Mouse (Mus musculus): ENCODE results near the gene Gnb1.

Gnb1 gene

DNA sequence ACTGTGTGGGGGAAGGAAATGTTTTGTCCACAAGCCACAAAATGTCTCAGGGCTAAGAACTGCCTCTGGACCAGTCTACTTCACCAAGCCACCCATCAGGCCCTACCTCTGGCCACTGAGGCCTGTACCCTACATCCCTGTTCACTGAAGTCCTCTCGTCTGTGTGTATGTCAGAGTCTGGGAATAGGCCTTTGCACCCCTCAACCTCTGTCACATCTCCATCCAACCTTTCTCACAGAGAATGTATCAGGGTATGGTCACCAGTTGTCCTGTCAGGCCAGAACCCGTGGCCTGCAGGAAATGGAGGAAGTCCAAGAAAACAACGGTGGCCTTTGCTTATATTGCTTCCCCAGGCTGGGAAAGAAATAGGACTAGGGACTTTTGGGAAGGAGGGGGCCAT is 5.6 kb upstream of the Gnb1 start:
- no peak for DNase-seq (ENCODE audit: low spot score)

DNA sequence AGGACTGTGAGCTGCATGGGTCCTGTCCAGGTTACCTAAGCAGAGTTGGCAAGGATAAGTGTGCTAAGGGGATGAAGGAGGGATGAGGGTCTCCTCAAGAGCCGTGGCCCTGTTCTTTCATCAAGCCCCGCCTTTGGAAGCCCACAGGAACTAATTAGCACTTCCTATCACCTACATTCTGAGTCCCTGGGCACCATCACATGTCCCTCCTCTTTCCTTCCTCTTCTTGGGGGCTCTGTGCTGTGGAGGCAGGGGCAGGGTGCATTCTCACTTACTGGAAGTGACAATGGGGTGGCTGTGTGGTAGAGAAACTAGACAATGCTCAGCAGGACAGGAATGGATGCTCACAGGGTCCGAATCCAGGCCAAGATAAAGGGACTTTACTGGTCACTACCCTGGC is 3.4 kb upstream of the Gnb1 start:
- no peak for DNase-seq (ENCODE audit: low spot score)

DNA sequence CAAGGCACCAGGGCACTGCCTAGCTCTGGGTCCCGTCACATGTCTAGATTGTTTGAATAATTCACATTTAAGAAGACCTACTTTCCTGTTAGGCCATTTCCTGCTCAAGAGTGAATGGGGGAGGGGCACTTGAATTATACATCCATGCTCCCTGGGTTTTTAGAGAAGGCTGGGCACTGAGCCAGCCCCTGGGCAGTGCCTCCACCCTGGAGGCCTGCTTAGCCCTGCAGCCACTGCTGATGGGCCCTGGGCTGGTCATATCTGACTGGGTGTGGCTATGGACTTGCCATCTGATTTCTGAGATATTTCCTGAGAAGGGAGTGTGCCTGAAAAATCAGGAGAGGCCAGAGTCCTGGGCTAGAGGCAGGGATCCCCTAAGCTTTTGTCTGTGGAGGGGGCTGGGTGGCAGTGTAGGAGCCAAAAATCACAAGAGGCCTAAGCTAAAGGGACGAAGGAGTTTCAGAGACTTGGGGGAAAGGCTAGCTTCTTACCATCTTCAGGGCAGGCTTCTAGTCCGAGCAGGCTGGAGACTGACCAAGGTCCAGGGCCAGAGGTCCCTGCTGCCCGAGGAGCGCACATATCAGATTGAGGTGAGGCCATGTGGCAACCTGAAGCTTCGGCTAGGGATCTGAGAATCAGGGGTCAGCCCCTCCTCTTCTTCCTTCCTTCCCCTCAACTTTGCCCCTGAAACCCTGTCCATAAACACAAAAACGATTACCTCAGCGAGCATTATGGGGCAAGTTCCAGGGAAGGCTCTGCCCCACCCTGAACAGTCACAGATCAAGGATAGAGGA is 2.7 kb upstream of the Gnb1 start:
- DNase-seq (ENCODE audit: low spot score), result no peak

DNA sequence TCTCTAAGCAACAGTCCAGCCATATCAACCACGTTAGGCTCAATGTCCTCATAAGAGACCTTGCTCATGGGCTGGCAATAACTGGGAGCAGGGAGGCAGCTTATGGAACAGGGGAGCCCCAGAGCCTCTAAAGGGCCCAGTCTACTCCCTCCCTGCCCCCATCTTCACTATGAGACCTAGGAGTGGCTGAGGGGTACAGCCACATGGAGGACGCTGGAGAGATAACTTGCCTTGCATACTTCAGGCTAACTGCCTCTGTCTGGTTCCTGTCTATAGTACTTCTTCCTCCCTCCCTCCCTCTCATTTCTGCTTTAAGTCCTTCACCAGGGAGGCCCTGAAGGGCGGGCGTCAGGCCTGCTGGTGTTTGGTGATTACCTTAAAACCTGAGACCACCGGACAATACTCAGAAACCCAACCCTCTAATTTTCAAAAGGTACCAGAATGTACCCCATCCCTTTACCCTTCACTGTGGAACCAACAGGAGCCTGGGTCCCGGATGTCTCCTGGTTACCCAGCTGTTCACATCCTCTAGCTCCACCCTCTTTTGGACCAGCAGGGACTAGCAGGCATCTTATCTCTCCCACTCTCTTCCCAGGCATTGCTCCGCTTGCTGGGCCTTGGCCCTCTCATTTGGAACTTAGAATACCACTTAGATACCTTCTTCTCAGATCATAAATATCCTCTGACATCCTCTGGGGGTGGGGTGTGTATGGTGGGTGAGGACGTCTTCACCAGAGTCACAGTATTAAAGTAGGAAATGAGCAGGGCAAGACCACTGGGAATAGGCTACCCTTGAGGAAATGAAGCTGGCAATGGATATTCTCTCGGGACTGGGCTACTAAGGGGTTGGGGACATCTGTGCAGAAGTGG is 1.8 kb upstream of the Gnb1 start:
- no peak for DNase-seq (ENCODE audit: low spot score)

DNA sequence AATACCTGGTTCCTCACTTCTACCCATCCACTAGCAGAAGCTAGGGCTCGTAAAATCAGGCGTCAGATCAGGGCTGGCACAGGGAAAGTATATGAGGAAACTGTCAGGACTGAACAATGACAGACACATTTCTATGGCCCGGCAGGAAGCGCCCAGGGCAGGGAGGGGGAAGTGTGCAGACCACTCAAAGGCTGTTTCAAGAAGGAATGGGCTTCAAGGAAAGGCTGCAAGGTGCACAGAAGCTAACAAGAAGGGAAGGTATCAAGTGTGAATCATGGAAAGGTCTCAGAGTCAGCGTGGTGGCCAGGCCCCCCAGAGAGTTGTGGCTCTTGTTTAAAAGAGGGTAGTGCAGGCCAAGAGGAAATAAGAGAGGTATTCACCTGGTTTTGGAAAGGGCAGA is 705 bp upstream of the Gnb1 start:
- DNase-seq (ENCODE audit: low spot score), result no peak

DNA sequence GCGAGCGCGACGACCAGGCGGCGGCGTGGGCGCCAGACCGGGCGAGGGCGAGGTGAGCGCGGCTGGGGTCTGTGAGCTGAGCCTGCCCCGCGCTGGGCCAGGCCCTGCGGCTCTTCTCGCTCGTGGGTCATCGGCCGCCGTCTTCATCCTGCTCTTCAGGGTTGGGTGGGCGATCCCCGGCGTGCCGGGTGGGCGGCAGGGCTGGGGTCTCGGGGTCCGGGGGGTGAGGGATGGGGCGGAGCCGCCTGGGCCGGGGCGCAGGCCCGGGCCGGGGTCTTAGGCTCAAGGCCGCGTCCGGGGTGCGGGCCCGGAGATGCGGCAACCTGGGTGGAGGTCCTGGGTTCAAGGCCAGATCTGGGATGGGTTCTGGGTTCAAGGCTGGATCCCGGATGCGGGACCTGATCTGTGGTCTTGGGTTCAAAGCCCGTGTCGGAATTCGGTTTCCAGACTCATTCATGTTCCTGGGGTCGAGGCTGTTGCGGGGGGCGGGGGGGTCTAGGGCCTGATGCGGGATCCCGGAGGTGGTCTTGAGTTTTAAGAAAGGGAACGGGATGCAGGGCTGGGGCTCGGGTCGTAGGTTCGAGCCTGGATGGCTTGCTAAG is 469 bp downstream of the Gnb1 start:
- no peak for DNase-seq (ENCODE audit: low spot score)

DNA sequence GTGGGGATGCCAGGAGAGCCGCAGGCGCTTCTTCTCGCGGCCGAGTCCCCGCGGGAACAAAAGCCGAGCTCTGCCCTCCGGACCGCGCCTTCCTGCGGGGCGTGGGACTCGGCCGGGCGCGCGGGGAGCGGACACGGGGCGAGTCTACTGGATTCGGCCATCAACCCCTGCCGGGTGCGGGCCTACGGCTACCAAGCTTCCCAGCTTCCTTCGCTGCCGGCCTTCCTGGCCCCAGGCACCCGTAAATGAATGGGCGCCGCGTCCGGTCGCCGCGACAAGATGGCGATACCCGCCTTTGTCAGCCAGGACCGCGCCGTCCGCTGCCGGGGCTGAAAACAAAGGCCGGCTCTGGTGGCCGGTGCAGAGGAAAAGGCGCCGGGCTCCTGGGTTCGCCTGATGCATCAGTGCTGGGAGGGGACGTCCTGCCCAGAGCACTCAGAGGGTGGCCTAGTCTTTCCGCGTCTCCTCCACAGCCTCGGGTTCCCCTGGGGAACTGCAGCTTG is 1.0 kb downstream of the Gnb1 start:
- no peak for DNase-seq (ENCODE audit: low spot score)

DNA sequence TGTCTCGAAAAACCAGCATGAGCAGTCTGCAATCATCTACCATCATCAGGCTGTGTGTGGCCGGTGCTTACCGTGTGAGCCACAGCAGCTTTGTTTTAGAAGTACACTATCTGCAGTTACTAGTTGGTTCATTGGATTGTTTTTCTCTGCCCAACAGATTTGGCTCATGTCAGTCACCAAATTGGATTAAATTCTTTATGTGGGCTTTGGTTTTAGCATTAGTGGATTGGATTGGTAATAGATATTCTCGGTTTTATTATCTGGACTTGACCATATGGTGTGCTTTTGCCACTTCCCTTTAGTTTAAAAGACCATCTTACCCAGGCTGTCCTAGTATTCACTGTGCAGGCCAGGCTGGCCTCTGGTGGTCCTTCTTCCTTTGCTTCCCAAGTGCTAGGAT is 3.7 kb downstream of the Gnb1 start:
- no peak for DNase-seq (ENCODE audit: low spot score)

DNA sequence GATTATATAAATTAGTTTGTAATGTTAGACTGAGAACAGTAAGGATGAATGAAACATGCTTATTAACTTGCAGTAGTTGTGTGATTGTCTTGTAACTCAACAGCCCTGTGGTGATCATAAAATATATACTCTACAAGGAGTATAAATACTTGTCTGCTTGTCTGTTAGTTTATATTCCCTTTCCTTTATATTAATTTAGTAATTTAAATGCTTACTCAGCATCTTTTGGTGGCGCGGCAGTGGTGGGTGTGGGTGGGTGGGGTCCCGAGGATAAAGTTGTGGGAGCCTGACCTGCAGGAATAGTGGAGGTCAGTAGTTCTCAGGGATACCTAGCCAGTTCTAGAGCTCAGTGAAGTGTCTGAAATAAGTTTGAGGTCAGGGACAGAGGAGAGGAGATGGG is 6.8 kb downstream of the Gnb1 start:
- DNase-seq (ENCODE audit: low spot score), result no peak

DNA sequence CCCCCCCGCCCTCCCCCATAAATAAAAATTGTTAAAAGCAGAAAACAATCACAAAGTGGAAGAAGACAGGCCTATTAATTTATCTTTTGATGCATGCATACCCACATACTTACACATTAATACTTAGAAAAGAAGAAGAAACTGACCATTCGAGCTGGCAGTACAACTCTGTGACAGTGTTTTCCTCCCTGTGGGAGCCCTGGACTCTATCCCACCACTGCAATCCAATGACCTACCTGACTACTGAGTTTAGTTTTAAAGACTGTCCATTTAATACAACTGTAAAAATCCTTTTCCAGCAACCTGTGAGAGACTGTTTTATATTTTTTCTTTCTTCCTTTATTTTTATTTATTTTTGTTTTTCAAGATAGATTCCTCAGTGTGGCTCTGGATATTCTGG is 10.0 kb downstream of the Gnb1 start:
- DNase-seq (ENCODE audit: low spot score), result no peak

DNA sequence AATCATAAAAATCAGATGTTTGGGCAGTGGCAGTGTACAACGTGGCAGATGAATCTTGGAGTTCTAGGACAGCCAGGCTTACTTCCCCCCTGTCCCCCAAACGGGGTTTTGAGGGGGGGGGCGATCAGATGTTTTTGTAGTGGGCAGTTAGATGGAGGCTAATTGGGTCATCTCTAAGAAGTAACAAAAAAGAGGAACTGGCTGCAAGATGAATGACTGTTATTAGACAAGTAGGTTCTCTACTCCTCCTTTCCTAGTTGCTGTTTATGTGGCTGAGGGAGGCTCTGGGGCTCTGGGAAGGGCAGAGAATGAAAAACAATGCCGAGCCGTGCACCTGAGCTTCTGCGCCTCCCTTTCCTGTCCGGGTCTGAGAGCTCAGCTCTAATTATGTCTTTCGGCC is 13.9 kb downstream of the Gnb1 start:
- DNase-seq (ENCODE audit: low spot score), result no peak

DNA sequence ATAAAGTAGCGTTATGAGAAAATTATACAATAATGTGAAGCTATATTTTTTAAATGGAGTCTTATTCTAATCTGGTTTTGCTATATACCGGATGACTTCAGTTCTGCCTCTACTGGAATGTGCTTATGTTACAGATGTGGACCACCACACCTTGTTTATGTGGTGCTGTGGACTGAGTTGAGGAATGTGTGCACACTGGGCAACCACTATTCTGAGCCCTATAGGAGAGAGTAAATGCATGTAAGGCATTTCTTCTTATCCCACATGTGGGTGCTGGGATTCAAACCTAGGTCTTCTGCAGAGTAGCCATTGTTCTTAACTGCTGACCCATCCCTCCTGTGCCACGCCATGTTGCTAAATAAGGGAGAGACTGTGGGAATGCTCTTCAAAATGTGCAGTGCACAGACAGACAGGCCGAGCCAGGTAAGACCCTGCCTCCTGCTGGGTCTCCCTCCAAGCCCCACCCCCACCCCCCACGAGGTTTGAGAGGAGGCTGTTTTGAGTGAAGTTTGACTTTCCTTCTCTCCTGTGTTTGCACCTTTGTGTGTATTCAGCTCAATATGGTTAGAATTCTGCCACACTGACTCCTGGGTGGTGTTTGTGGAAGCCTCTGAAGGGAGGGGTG is 14.6 kb downstream of the Gnb1 start:
- DNase-seq (ENCODE audit: low spot score), result no peak

DNA sequence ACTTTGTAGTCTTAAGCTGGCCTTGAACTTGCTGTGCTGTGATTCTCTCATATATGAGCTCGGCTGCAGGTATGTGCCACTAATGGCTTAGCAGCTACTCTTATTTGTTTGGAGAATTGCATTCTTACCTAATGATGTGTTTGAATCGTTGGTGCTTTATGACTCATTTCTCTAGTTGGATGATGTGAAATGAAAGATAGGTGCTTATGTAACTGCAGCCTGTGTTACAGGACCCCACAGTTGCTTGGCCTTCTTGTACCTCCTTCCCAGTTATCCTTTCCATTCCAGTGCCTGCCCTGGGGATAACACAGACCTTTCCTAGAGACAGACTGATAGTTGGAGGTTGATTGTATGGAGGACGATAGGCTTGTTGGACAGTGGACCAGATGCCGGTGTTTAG is 17.5 kb downstream of the Gnb1 start:
- DNase-seq (ENCODE audit: low spot score), result no peak

DNA sequence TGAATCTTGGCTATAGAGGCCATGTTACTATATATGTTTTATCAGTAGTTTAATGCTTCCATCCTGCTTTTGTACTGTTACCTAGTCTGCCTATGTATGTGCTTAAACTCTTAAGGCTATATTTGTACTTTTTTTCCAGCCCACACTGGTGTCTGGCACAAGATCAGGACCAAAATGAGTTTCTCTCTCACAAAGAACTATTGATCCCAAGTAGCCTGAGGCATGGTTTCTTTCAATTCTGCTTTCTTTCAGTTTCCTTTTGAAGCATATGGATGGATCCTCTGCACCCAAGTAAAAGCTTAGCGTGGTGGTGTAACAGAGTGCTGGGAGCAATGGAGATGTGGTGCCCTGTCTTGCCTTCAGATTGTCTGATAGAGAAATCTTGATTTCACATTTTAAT is 19.8 kb downstream of the Gnb1 start:
- DNase-seq (ENCODE audit: low spot score), result no peak

DNA sequence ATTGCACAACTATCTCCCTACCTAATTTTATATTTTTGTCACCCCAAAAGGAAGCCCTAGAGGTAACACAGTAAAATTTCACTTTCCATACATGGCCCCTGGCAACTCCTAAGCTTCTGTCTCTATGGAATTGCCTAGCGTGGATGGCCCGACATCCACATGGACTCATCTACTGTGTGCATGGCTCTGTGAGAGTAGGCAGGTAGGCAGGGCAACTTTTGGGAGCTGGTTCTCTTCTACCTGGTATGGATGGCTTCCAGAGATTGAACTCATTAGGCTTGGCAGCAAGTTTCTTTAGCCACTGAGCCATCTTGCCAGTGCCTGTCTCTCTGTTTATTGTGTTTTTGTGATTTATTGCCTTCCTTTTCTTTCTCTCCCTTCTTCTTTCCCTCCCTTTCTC is 23.6 kb downstream of the Gnb1 start:
- DNase-seq (ENCODE audit: low spot score), result no peak

DNA sequence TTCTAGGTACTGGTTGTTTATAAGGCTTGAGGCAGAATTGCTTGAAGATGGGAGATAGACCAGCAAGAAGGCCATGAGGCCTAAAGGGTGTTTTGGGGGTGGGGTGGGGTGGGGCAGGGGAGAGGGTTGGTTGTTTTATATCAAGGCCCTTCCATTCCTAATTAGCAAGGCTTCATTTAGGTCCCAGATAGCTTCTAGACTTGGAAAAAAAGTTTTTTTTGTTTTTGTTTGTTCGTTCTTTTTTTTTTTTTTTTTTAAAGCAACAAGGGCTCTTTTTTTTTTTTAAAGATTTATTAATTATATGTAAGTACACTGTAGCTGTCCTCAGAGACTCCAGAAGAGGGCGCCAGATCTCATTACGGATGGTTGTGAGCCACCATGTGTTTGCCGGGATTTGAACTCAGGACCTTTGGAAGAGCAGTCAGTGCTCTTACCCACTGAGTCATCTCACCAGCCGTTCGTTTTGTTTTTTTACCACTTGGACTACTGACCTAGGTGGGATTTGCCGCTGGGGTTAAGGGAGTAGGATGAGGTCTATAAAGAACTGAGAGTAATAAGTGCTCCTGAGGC is 26.9 kb downstream of the Gnb1 start:
- DNase-seq (ENCODE audit: low spot score), result no peak

DNA sequence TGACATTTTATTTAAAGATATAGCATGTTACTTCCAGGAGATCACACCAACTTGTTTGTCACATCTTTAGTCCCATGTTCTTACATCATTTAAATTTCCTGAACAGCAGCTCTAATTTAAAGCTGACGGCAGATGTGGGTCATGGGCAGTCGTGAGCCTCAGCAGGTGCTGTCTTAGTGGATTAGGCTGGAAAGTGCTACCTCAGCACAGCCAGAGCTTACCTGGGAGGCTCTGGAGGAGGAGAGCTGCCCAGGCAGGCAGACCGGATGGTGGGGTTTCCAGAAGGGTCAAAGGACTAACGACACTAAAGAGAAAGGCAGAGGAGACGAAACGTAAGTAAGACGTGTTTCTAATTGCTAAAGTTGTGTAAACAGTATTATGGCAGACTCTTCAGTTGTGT is 31.2 kb downstream of the Gnb1 start:
- DNase-seq (ENCODE audit: low spot score), result no peak

DNA sequence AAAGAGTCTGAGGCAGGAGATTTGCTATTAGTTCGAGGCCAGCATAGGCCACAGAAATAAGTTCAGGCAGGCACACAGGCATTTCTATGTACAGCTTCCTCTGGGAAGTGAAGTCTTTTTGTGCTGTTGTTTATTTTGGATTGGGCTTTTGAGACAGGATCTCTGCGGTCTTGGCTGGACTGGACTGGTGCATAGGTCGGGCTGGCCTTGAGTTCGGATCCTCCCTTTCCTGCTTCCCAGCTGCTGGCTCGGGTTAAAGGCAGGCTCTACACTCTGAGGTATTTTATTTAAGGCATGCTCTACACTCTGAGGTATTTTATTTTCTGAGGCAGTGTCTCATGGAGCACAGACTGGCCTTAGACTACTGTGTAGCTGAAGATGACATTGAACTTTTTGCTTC is 34.6 kb downstream of the Gnb1 start:
- no peak for DNase-seq (ENCODE audit: low spot score)

DNA sequence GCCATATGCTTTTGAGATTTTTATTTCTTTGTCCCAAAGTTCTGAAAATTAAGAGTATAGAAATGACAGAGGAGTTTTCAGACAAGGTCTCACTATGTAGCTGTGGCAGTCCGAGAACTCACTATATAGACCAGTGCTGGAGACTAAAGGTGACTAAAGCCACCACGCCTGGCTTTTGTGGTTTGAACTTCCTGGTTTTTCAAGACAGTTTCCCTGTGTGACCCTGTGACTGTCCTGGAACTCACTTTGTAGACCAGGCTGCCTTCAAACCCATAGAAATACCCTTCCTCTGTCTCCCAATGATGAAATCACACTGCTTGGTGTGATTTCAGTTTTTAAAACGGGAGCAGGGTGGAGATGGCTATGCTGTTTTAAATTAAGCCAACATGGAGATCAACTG is 38.1 kb downstream of the Gnb1 start:
- DNase-seq (ENCODE audit: low spot score), result no peak

DNA sequence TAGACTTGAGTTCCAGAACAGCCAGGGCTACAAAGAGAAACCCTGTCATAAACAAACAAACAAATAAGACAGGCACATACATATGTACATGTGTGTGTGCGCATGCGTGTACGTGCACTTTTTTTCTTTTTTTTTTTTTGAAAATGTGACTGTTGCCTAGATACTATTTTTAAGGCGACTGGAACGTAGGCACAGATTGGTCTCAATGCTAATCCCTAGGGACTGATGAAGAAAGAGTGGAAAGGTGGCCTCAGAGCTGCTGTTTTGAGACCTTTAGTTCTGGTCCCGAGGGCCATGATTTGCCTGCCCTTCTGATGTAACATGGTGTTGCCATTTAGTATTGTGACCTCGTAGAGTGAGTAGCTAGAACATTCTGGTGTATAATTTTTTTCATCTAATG is 58.8 kb downstream of the Gnb1 start:
- DNase-seq (ENCODE audit: low spot score), result no peak

DNA sequence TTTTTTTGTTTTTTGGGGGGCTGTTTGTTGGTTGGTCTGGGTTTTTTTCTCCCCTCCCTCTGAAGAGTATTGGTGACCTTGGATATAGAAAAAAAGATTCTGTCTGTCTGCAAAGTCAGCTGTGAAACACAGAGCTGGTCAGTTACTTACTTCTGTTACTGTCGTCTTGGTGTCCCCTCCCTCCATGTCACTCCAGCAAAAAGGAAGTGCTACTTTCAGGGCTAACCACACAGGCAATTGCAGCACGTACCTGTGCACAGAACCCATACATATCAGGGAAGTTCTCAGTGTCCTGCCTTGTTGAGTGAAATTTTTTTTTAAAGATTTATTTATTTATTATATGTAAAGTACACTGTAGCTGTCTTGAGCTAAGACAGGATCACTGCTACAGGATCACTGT is 59.3 kb downstream of the Gnb1 start:
- no peak for DNase-seq (ENCODE audit: low spot score)

DNA sequence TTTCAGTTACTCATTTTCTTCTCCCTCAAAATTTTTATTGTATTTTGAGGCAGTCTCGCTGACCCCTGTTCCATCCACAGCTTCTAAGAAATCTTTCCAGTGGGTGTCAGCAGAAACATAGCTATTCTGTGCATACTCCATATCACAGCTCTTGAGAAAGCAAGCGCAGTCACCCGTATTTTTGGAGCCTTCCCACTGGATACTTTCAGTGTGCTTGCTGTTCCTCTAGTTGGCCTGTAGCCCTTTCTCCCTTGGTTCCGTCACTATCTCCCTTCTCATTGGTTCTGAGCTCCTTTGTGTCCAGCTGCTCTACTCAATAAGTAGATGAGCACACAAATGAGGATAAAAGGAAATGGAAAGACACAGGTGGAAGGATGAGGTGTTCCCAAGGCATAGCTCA is 59.9 kb downstream of the Gnb1 start:
- no peak for DNase-seq (ENCODE audit: low spot score)
